Mouse (Mus musculus): Measurements from ENCODE around the gene Scin. TPM values are rescaled to one million over a fixed set of nuclear protein-coding genes. Genes with fewer than 3 reads are reported as not detected.
A peak's percentile ranks its signal among the peaks of the same experiment; 100 is the strongest.
"Not testable (repeated sequence)": the region's sequence is repeated elsewhere in the genome, so short reads cannot be mapped to it uniquely, and the experiment has no call there.

Gene Scin
- total RNA-seq (2021): 1 to 10 TPM; 1.3 to 2.0 TPM

DNA sequence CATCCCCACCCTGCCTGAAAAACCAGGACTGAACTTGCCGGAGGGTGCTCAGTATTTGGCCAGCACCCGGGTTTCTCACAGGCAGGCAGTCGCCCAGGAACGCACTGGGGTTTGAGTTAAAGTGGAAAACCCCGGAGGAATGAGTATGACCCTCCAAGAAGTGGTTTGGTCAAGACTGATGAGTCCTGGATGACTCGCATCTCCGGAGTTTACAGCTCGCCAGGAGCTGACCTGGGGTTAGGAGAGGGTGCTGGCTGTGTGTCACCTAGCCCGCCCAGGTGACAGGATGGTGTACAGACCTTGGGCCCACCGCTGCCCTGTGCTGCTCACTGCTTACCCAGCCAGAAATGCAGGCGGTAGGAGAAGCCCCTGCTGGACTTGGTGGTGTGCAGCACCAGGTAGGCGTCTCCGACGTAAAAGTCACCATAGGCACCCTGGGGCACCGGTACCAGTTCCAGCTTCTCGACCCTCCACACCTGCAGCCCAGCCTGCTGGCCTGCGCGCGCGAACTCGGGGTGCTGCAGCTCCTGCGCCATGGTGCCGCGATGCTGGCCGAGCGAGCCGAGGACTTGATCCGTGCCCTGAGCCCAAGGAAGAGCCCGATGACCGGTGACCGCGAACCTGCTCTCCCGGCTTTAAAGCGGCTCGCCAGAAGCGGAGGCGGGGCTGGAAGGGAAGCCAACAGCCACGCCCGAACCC is at the start of gene Scin:
Gene Scin (minus strand): TSS at position 656 of the 699 bp plus-strand sequence.
- no peak for DNase-seq (ENCODE audit: extremely low spot score in 1 of 2, low spot score in 1 of 2)

GRCm38 (mm10) chr12:40177089-40177488 is 43.1 kb upstream of the Scin start:
- DNase-seq (ENCODE audit: extremely low spot score in 1 of 2, low spot score in 1 of 2): peak in 1 of 2 experiments; percentile 36

GRCm38 (mm10) chr12:40176158-40176557 is 42.1 kb upstream of the Scin start:
- no peak for DNase-seq (ENCODE audit: extremely low spot score in 1 of 2, low spot score in 1 of 2)

GRCm38 (mm10) chr12:40175171-40175570 is 41.1 kb upstream of the Scin start:
- not testable (repeated sequence) for DNase-seq (ENCODE audit: extremely low spot score in 1 of 2, low spot score in 1 of 2)

GRCm38 (mm10) chr12:40171637-40172036 is 37.6 kb upstream of the Scin start:
- DNase-seq (ENCODE audit: extremely low spot score in 1 of 2, low spot score in 1 of 2): no peak

- DNase-seq (ENCODE audit: extremely low spot score in 1 of 2, low spot score in 1 of 2): no peak
Measured at GRCm38 (mm10) chr12:40169675-40170074, 35.6 kb upstream of the Scin start.

DNA sequence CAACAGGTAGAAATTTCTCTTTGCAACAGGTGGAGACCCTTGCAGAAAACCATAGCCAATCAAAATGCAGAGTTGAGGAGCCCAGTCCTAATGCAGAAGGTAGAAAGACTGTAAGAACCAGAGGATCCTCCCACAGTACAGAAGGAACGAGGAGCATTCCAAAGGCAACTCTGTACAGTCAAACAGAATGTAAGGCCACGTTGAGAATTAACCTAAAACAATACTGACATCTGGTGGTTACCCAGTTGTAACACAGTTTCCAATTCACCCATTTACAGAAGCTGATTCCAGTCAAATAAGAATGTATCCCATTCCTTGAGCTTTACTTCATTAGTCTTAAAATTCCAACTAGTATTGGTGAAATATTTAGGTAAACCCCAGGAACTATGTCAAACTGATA is 30.6 kb upstream of the Scin start:
- DNase-seq (ENCODE audit: extremely low spot score in 1 of 2, low spot score in 1 of 2): no peak

DNA sequence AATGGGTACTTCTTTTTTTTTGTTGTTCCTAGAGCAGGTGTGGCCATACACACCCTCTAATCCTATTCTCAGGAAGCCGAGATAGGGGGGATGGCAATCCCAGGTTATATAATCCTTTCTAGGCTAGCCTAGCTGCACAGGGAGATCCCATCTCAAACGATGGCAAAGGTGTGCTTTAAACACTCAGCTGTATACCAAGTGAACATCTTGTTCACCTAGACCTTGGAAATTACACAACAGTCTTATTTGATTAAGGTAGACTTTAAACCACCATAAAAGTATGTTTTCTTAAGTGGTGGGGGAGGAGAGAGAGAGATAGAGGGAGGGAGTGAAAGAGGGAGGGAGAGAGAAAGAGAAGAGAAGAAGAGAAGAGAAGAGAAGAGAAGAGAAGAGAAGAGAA is 26.7 kb upstream of the Scin start:
- no peak for DNase-seq (ENCODE audit: extremely low spot score in 1 of 2, low spot score in 1 of 2)

GRCm38 (mm10) chr12:40154188-40154587 is 20.2 kb upstream of the Scin start:
- DNase-seq (ENCODE audit: extremely low spot score in 1 of 2, low spot score in 1 of 2): no peak

- no peak for DNase-seq (ENCODE audit: extremely low spot score in 1 of 2, low spot score in 1 of 2)
Measured at GRCm38 (mm10) chr12:40152353-40153069, 18.5 kb upstream of the Scin start.

DNA sequence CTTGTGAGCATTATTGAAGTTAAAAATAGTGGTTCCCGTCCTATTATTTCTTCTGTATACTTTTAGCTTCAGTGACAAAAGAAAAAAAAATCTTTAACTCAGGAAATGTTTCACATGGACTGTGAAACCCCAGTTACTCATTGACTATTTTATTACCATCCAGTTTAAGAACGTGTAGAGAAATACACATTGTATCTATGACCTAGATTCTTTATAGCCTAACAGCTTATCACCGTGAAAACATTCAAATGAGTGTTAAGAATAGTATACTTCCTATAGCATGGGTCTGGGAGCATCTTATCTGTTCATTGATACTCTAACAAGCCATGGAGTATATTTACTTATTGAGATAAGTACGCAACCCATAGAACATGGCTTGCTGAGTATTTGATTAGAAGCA is 13.3 kb upstream of the Scin start:
- no peak for DNase-seq (ENCODE audit: extremely low spot score in 1 of 2, low spot score in 1 of 2)

- DNase-seq (ENCODE audit: extremely low spot score in 1 of 2, low spot score in 1 of 2): no peak
Measured at GRCm38 (mm10) chr12:40146510-40146909, 12.5 kb upstream of the Scin start.

- no peak for DNase-seq (ENCODE audit: extremely low spot score in 1 of 2, low spot score in 1 of 2)
Measured at GRCm38 (mm10) chr12:40140706-40141105, 6.7 kb upstream of the Scin start.

DNA sequence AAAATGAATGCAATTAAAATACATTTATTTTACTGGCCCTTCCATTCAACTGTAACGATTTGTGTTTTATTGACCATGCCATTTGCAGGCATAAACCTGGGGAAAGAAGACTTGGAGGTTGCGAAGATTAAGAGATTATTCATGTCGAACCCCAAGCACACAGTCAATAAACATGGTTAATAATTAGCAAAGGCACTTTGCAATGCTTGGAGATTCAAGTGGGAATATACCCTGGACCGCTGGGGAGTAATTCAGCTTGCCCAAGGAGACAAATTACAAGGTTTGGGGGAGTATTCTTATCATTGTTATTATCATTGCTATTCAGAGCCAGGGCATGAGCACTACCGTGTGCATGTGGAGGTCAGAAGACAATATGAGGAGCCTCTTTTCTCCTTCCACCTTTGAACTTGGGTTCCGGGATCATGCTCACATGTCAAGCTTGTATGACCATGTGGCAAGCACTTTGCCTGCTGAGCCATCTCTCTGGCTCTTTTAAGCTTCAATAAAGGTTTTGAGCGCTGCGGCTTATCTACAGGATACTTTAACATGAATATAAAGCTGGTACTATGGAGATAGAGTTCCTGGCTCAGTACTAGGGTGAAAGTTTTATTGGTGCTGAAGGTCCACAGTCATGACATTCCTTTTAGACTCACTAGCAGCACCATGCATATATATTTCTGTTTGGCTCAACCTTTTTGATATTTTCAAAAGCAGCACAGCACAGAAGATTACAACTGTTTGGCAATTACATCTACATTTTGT is 5.6 kb upstream of the Scin start:
- no peak for DNase-seq (ENCODE audit: extremely low spot score in 1 of 2, low spot score in 1 of 2)

DNA sequence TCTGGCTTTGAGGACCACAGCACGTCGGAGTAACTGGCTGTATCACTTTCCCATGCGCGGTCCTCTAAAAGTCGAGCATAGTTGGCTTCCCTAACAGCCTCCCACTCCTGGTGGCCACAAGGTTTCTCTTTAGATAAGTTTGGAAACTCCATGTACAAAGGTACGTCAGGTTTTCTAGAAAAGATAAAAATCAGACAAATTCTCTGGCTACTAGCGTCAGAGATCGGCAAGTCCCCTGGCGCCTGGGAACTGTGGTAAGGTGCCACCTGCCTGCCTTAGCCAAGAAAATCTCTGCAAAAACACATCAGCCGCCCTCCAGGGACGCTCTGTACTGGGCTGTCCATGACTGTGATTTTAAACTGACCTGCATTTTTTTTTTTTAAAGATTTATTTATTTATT is 501 bp upstream of the Scin start:
- no peak for DNase-seq (ENCODE audit: extremely low spot score in 1 of 2, low spot score in 1 of 2)

DNA sequence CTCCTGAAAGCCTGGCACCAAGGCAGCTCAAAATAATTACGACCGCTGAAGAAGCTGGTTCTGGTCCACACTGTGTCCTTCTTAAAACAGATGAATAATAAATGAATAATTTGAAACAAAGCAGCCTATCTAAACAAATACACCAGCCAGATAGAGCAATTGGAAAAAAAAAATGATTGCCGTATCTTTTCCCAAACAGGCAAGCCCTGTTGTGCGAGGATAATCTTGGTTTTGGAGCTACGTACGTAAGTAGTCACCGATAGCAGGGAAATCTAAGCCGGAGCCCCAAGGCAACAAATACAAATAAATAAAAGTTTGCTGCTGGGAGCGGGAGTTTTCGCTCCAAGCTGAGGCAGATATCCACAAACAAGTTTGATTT is 845 bp downstream of the Scin start:
- DNase-seq (ENCODE audit: extremely low spot score in 1 of 2, low spot score in 1 of 2): no peak

- DNase-seq (ENCODE audit: extremely low spot score in 1 of 2, low spot score in 1 of 2): no peak
Measured at GRCm38 (mm10) chr12:40118872-40119271, 15.2 kb downstream of the Scin start.

DNA sequence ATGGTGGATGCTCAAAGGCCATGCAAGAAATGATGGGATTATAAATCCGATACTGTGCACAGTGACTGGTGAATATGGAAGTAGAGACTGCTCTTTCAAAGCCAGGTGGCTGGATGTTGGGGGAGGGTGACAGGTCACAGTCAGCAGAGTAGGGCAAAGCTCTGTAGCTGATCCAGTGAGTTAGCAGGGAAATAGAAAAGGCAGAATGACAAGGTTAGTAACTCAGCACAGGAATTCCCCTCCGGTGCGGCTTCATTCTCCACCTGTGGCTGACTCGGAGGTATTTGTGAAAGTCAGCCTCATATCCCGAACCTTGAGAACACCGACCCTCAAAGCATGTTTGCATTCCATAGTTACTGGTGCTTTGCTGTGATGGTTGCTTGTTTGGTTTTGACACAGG is 17.0 kb downstream of the Scin start:
- DNase-seq (ENCODE audit: extremely low spot score in 1 of 2, low spot score in 1 of 2): no peak

DNA sequence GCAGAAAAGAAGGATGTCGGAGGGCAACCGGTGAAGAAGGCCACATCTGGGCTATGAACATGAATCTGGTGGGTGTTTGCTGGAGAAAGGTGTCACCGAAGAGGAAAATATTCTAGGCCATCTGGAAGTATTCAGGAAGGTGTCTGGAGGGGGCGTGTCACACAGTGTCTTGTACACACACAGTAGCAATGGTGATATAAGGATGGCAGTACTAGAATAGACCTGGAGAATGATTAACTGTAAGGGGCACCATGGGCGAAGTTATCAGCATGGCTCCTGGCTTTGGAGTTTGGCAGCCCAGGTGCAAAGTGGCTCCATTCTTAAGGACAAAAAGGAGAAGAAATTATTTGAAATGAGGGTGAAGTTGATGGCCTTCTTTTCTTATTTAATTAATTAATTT is 17.8 kb downstream of the Scin start:
- no peak for DNase-seq (ENCODE audit: extremely low spot score in 1 of 2, low spot score in 1 of 2)

- no peak for DNase-seq (ENCODE audit: extremely low spot score in 1 of 2, low spot score in 1 of 2)
Measured at GRCm38 (mm10) chr12:40114883-40115282, 19.1 kb downstream of the Scin start.

GRCm38 (mm10) chr12:40114020-40114419 is 20.0 kb downstream of the Scin start:
- no peak for DNase-seq (ENCODE audit: extremely low spot score in 1 of 2, low spot score in 1 of 2)
